In the genomic region with DNA sequence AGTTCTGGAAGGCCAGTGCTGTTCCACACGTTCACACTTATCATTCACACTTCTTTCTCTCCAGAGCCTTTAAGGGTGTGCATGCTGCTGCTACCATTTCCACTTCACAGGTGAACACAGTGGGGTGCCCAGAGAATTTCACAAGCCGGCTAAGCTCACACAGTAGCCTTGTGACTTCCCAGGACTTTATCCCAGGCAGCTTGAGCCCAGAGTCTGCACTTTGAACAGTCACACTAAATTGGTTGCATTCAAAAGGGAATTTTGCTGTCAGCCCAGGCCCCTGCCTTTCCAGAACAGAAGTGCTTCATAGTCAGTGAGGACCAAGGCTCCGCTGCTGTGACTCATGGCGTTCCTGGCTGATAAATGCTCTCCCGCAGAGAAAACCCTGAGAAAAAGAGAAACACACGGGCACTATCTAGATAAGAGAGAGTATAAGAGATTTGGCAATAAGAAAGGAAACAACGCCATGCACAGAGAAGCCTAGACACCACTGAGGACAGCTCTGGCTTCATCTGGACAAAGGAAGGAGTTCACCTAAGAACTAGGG, we compare ENCODE assay signal across 31 mouse cellular contexts. TPM values are rescaled to one million over a fixed set of nuclear protein-coding genes. Genes with fewer than 3 reads are reported as not detected.
A peak's percentile ranks its signal among the peaks of the same experiment; 100 is the strongest.
DNase-seq lines count a peak whose midpoint lies in the region; ATAC-seq and TF ChIP-seq lines count a peak whose summit lies in the region.
"Had no signal": no experiment of that assay in that cellular context is flagged by ENCODE, and none has a peak within 500 bp of the region (broad histone marks: within the 10 kb centered on the region; RNA-seq: fewer than 3 reads in every experiment).

A gene (plus strand): TSS at position 418 of the 547 bp plus-strand sequence.

- TF ChIP-seq CTCF in kidney, adult 2 months (conservative IDR thresholded peaks at IDR 0.05; ENCODE audit: insufficient read depth, insufficient read length, low read depth, low read length) = no peak

- WGBS in kidney, adult 2 months = 44% methylated on average over 7 of the region's 7 CpGs
- WGBS in kidney, embryonic 14.5 days = 54% methylated on average over 7 of the region's 7 CpGs
- WGBS in hindbrain, embryonic 10.5 days = 66% methylated on average over 7 of the region's 7 CpGs
- WGBS in heart, embryonic 12.5 days = 17% methylated on average over 7 of the region's 7 CpGs

- no peak for TF ChIP-seq POLR2A in kidney, adult 2 months (IDR thresholded peaks at IDR 0.05; ENCODE audit: low read depth, low read length)

- H3K27ac ChIP-seq in kidney, adult 2 months (ENCODE audit: insufficient read depth, low read depth, low read length) = no peak within 1 kb of the TSS
- H3K27ac ChIP-seq in kidney, embryonic 14.5 days (ENCODE audit: low read depth, low read length) = no peak within 1 kb of the TSS
- no peak within 1 kb of the TSS for H3K27ac ChIP-seq in hindbrain, embryonic 10.5 days
- H3K27ac ChIP-seq in heart, embryonic 12.5 days (ENCODE audit: poor library complexity, severe bottlenecking) = no peak within 1 kb of the TSS
- H3K27ac ChIP-seq: forebrain, embryonic 10.5 days; gastrocnemius, adult 2 months; hindbrain, embryonic 15.5 days; kidney, postnatal 0 days; limb, embryonic 10.5 days; midbrain, embryonic 15.5 days; stomach, embryonic 15.5 days had no signal

- H3K4me1 ChIP-seq in kidney, adult 2 months (ENCODE audit: control insufficient read depth, insufficient read depth, low read length) = no peaks in the 10 kb centered on the region
- H3K4me1 ChIP-seq in kidney, embryonic 14.5 days (ENCODE audit: control insufficient read depth, insufficient read depth, low read length) = no peaks in the 10 kb centered on the region
- H3K4me1 ChIP-seq in hindbrain, embryonic 10.5 days (replicated peaks) = no peaks in the 10 kb centered on the region
- no peaks in the 10 kb centered on the region for H3K4me1 ChIP-seq in heart, embryonic 12.5 days (replicated peaks)
- H3K4me1 ChIP-seq: forebrain, embryonic 10.5 days; hindbrain, embryonic 15.5 days; limb, embryonic 10.5 days; megakaryocyte, embryonic 14.5 days; midbrain, embryonic 15.5 days; stomach, embryonic 15.5 days had no signal

- ATAC-seq in kidney, embryonic 14.5 days (ENCODE audit: low FRiP score, low TSS enrichment) = no peak
- no peak for ATAC-seq in heart, embryonic 12.5 days (ENCODE audit: insufficient number of reproducible peaks, low FRiP score)
- ATAC-seq: activated CD4-positive, CD25-positive, alpha-beta regulatory T cell, adult 4 months; forebrain, postnatal 0 days; midbrain, embryonic 15.5 days had no signal

- no peak within 1 kb of the TSS for H3K4me2 ChIP-seq in kidney, embryonic 14.5 days (replicated peaks; ENCODE audit: low read depth, low read length)
- H3K4me2 ChIP-seq in heart, embryonic 12.5 days = no peak within 1 kb of the TSS
- H3K4me2 ChIP-seq: heart, embryonic 11.5 days; hindbrain, embryonic 15.5 days; liver, embryonic 11.5 days; midbrain, embryonic 15.5 days; stomach, embryonic 15.5 days had no signal

- no peaks in the 10 kb centered on the region for H3K36me3 ChIP-seq in kidney, adult 2 months (ENCODE audit: control insufficient read depth, insufficient read depth, low read length)
- H3K36me3 ChIP-seq in kidney, embryonic 14.5 days (ENCODE audit: control insufficient read depth, insufficient read depth, low read length) = no peaks in the 10 kb centered on the region
- no peaks in the 10 kb centered on the region for H3K36me3 ChIP-seq in hindbrain, embryonic 10.5 days
- H3K36me3 ChIP-seq in heart, embryonic 12.5 days = no peaks in the 10 kb centered on the region
- H3K36me3 ChIP-seq: forebrain, embryonic 10.5 days; hindbrain, embryonic 15.5 days; limb, embryonic 10.5 days; midbrain, embryonic 15.5 days; stomach, embryonic 15.5 days had no signal

- no peaks in the 10 kb centered on the region for H3K27me3 ChIP-seq in kidney, adult 2 months (replicated peaks; ENCODE audit: control insufficient read depth, insufficient read depth, low read length)
- H3K27me3 ChIP-seq in kidney, embryonic 14.5 days (ENCODE audit: control insufficient read depth, insufficient read depth, low read length) = no peaks in the 10 kb centered on the region
- H3K27me3 ChIP-seq in hindbrain, embryonic 10.5 days (ENCODE audit: insufficient read depth, poor library complexity, severe bottlenecking) = no peaks in the 10 kb centered on the region
- H3K27me3 ChIP-seq in heart, embryonic 12.5 days (replicated peaks) = no peaks in the 10 kb centered on the region
- H3K27me3 ChIP-seq: hindbrain, embryonic 15.5 days; midbrain, embryonic 15.5 days; stomach, embryonic 15.5 days had no signal

- no peak within 1 kb of the TSS for H3K9ac ChIP-seq in kidney, embryonic 14.5 days (ENCODE audit: low read depth, low read length)
- H3K9ac ChIP-seq in heart, embryonic 12.5 days = no peak within 1 kb of the TSS
- H3K9ac ChIP-seq: forebrain, postnatal 0 days; hindbrain, embryonic 15.5 days; midbrain, embryonic 15.5 days; stomach, embryonic 15.5 days had no signal

- H3K4me3 ChIP-seq in kidney, adult 2 months (ENCODE audit: insufficient read depth, low read depth, low read length) = no peak within 1 kb of the TSS
- H3K4me3 ChIP-seq in kidney, embryonic 14.5 days (ENCODE audit: low read length) = no peak within 1 kb of the TSS
- no peak within 1 kb of the TSS for H3K4me3 ChIP-seq in hindbrain, embryonic 10.5 days
- H3K4me3 ChIP-seq in heart, embryonic 12.5 days = no peak within 1 kb of the TSS
- H3K4me3 ChIP-seq: forebrain, embryonic 10.5 days; gastrocnemius, adult 2 months; hindbrain, embryonic 15.5 days; limb, embryonic 10.5 days; megakaryocyte, embryonic 14.5 days; midbrain, embryonic 15.5 days; myocyte; stomach, embryonic 15.5 days had no signal

- no peaks in the 10 kb centered on the region for H3K9me3 ChIP-seq in kidney, embryonic 14.5 days (ENCODE audit: control insufficient read depth, low read length)
- H3K9me3 ChIP-seq in hindbrain, embryonic 10.5 days = no peaks in the 10 kb centered on the region
- H3K9me3 ChIP-seq in heart, embryonic 12.5 days (replicated peaks) = no peaks in the 10 kb centered on the region
- H3K9me3 ChIP-seq: forebrain, embryonic 10.5 days; hindbrain, embryonic 15.5 days; limb, embryonic 10.5 days; megakaryocyte, embryonic 14.5 days; midbrain, embryonic 15.5 days; stomach, embryonic 15.5 days had no signal

- DNase-seq in adrenal gland, adult (ENCODE audit: inconsistent age in 2 of 2, low spot score in 1 of 2) = peak; percentile 58 to 83
- no peak for DNase-seq in adrenal gland, postnatal 4 days (ENCODE audit: low spot score in 2 of 2)
- DNase-seq in kidney, adult 2 months = peak; percentile 59
- DNase-seq in kidney, adult 9 months = peak; percentile 46
- no peak for DNase-seq in frontal cortex, postnatal 10 days (ENCODE audit: low spot score in 2 of 2)
- no peak for DNase-seq in hindbrain, embryonic 10.5 days (ENCODE audit: low spot score)
- DNase-seq: cerebellum, adult 18-20 months; cerebellum, postnatal 25 days; forebrain, postnatal 0 days; gastrocnemius, adult 2 months; heart, postnatal 14 days; lung, adult 2 months; right cerebral cortex, postnatal 25 days; thymus, adult 2 months had no signal

RNA-seq across cellular contexts. Expression of the gene that starts here (rescaled TPM):
- under 1 TPM in 1 of 2 experiments, not detected in 1; 0.11 TPM for total RNA-seq in adrenal gland, postnatal 4 days (2021)
- polyA plus RNA-seq in kidney, adult 2 months (2012; rRNA removed) = 0.05 TPM in 1 of 2 replicates, not detected in the other
- polyA plus RNA-seq in kidney, embryonic 14.5 days (2014; fragmentation: Nextera tagmentation; extraction: Ambion mirVana) = not detected in 2 replicates
- polyA plus RNA-seq in hindbrain, embryonic 10.5 days (2016; fragmentation: Nextera tagmentation; extraction: Ambion mirVana) = not detected in 2 replicates
- polyA plus RNA-seq in heart, embryonic 12.5 days (2016; fragmentation: Nextera tagmentation; extraction: Ambion mirVana) = not detected in 2 replicates
- total RNA-seq: forebrain, postnatal 0 days; gastrocnemius, adult 2 months; heart, postnatal 14 days; left cerebral cortex, adult 18-20 months had no signal
- polyA plus RNA-seq: activated CD4-positive, CD25-positive, alpha-beta regulatory T cell, adult 4 months; forebrain, embryonic 10.5 days; forebrain, postnatal 0 days; heart, embryonic 11.5 days; hindbrain, embryonic 15.5 days; kidney, postnatal 0 days; limb, embryonic 10.5 days; liver, embryonic 11.5 days; lung, adult 2 months; midbrain, embryonic 15.5 days; myocyte; neural tube, embryonic 14.5 days; spleen, adult 2 months; stomach, embryonic 15.5 days; urinary bladder, adult 2 months had no signal

Comparison
In these comparisons a context has a peak if more than half of its experiments do, and no peak if none do; other contexts are left out.
1. DNase-seq: peak in adrenal gland, adult (2 of 2) and kidney, adult 9 months (single experiment); none in adrenal gland, postnatal 4 days (0 of 2), frontal cortex, postnatal 10 days (0 of 2) and hindbrain, embryonic 10.5 days (single experiment).
2. Peak in DNase-seq in kidney, adult 2 months; RNA of the gene not detected or under 1 TPM.